Mouse (Mus musculus) limb, embryonic 13.5 days (tissue): ENCODE data around the gene Lrch3. TPM values are rescaled to one million over a fixed set of nuclear protein-coding genes. Genes with fewer than 3 reads are reported as not detected.
"Not testable (repeated sequence)": the region's sequence is repeated elsewhere in the genome, so short reads cannot be mapped to it uniquely, and the experiment has no call there.

Source experiments
- ATAC-seq: fragments of 200-750 bp; cut with Nextera tagmentation; 2 replicates; pipeline ENCODE4 v1.8.0; 2017; ENCODE audit warnings: low read depth, moderate number of reproducible peaks, moderate TSS enrichment; ENCODE audit not compliant: low FRiP score
- H3K27ac ChIP-seq: fragments of 300-500 bp; sonication (generic); 2 replicates; pipeline ENCODE4 v1.5.1; 2015; ENCODE audit warnings: inconsistent platforms, mild to moderate bottlenecking, moderate library complexity
- H3K27me3 ChIP-seq: fragments of 300-500 bp; sonication (generic); 2 replicates; pipeline ENCODE4 v1.6.1; 2015; ENCODE audit warnings: mild to moderate bottlenecking, inconsistent platforms
- H3K36me3 ChIP-seq: fragments of 300-500 bp; sonication (generic); 2 replicates; pipeline ENCODE4 v1.6.1; 2015; ENCODE audit warnings: inconsistent platforms, mild to moderate bottlenecking, moderate library complexity
- H3K4me1 ChIP-seq: fragments of 300-500 bp; sonication (generic); 2 replicates; pipeline ENCODE4 v1.6.1; 2015; ENCODE audit warnings: inconsistent platforms
- H3K4me2 ChIP-seq: fragments of 300-500 bp; sonication (generic); replicated peaks from 2 replicates; pipeline ENCODE4 v1.6.1; 2015; ENCODE audit warnings: inconsistent platforms, mild to moderate bottlenecking, moderate library complexity
- H3K4me3 ChIP-seq: fragments of 300-500 bp; sonication (generic); 2 replicates; pipeline ENCODE4 v1.5.1; 2015; ENCODE audit warnings: moderate library complexity, mild to moderate bottlenecking, inconsistent platforms
- H3K9ac ChIP-seq: fragments of 300-500 bp; sonication (generic); 2 replicates; pipeline ENCODE4 v1.6.1; 2015; ENCODE audit warnings: mild to moderate bottlenecking, inconsistent platforms
- H3K9me3 ChIP-seq: fragments of 300-500 bp; sonication (generic); 2 replicates; pipeline ENCODE4 v1.6.1; 2016; ENCODE audit warnings: inconsistent platforms
- WGBS: fragments of 180-500 bp; shearing (Covaris S2); methylation state at CpG from one replicate; pipeline ENCODE4 v1.1.7; 2015; 5-methylcytosine and 5-hydroxymethylcytosine counted together
- polyA plus RNA-seq: library from polyadenylated mRNA; unstranded; fragments of >200 nt; fragmentation: Nextera tagmentation; extraction: Ambion mirVana; gene quantifications from 2 replicates; pipeline ENCODE4 v1.2.1, GENCODE M21; 2015

Lrch3 gene
- polyA plus RNA-seq, 1 experiment from 2014 or later: 36.7 TPM

DNA sequence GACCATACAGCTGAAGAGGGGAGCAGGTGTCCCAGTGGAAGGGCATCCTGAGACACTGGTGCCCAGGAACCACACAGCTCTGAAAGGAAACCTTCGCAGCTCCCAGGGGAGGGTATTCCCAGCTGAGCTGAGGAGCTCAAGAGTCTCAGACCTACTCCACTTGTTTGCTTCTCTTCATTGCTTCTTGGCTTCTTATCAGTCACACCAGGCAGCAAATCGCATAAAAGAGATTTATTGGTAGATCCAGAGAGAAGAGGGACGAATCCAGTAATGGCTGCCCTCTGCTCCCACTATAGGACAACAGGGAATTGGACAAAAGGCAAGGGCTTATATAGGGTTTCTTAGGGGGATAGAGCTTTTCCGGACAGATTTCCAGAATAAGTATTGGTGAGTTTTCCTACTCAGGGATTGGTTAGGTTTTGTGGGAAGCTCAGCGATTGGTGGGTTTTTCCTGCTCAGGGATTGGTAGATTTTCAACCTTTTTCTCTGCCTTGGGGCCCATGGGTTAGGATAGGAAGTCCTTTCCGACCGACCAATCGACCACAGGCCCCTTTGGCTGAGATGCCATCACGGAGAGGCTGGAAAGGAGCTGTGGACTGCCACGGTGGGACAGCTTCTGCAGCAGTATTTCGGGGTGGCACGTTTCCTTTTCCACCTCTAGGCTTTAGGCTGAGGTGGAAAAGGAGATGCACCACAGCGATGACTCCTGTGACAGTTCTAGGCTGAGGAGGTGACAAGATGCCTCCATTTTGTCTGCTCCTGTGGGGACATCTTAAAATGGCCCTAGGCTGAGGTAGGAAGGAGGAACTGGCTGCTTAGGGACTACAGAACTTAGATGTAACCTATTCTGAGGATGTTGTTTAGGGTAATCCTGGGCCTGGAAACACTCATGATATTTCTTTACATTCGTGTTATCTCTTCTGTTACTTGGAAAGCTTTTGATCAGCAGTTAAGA is 34.7 kb upstream of the Lrch3 start:
- ATAC-seq: no peak
- Histone ChIP-seq H3K27ac (no peak overlapping the region), H3K36me3 (peaks cover 5% of the 10 kb centered on the region; the same call in 1 of the 2 replicates), H3K4me1 (peaks cover 13% of the 10 kb centered on the region), H3K4me3 (peak overlapping the region; percentile 92), H3K27me3 (no peaks in the 10 kb centered on the region), H3K4me2 (peak overlapping the region; percentile 88), H3K9me3 (no peaks in the 10 kb centered on the region), H3K9ac (peak overlapping the region; percentile 92; the same call in 1 of the 2 replicates)
- 89% methylated on average over 14 of the region's 14 CpGs for WGBS

- peaks cover 16% of the 10 kb centered on the region for H3K36me3 ChIP-seq
- no peak overlapping the region for H3K27ac ChIP-seq
- H3K4me1 ChIP-seq: peaks cover 13% of the 10 kb centered on the region
- H3K4me3 ChIP-seq: no peak overlapping the region
- H3K4me2 ChIP-seq: no peak overlapping the region
- no peak overlapping the region for H3K9ac ChIP-seq
- 76% methylated on average over 7 of the region's 7 CpGs for WGBS
- no peak for ATAC-seq
- no peaks in the 10 kb centered on the region for H3K27me3 ChIP-seq
- no peaks in the 10 kb centered on the region for H3K9me3 ChIP-seq
Measured at GRCm38 (mm10) chr16:32881538-32881937, 32.4 kb upstream of the Lrch3 start.

- Histone ChIP-seq H3K9me3 (no peaks in the 10 kb centered on the region), H3K9ac (no peak overlapping the region), H3K4me2 (no peak overlapping the region), H3K4me1 (no peaks in the 10 kb centered on the region), H3K27me3 (no peaks in the 10 kb centered on the region), H3K27ac (no peak overlapping the region), H3K36me3 (peaks cover 47% of the 10 kb centered on the region), H3K4me3 (no peak overlapping the region)
- ATAC-seq: no peak
- 85% methylated on average over 7 of the region's 7 CpGs for WGBS
Measured at GRCm38 (mm10) chr16:32887996-32888395, 25.9 kb upstream of the Lrch3 start.

GRCm38 (mm10) chr16:32889881-32890280 is 24.0 kb upstream of the Lrch3 start:
- no peaks in the 10 kb centered on the region for H3K9me3 ChIP-seq
- H3K9ac ChIP-seq: no peak overlapping the region
- H3K27me3 ChIP-seq: no peaks in the 10 kb centered on the region
- H3K27ac ChIP-seq: no peak overlapping the region
- no peaks in the 10 kb centered on the region for H3K4me1 ChIP-seq
- H3K4me3 ChIP-seq: no peak overlapping the region
- no peak overlapping the region for H3K4me2 ChIP-seq
- H3K36me3 ChIP-seq: peaks cover 59% of the 10 kb centered on the region
- no peak for ATAC-seq
- 60% methylated on average over 2 of the region's 2 CpGs for WGBS

DNA sequence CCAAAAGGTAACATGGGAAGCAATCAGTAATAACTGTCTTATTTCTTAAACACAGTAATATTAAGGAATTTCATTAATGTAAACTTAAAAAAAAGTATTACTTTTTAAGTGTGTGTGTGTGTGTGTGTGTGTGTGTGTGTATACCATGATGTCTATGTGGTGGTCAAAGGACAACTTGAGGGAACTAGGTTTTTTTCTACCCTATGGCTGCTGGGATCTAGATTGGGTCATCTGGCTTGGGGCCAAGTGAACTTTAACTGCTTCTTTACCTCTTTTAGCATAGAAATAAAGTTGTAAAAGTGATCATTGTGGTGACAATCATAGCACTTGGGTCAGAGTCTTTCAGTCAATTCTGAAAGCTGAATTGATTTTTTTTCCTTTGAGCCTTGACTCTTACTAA is 17.8 kb upstream of the Lrch3 start:
- Histone ChIP-seq H3K36me3 (peaks cover 70% of the 10 kb centered on the region), H3K27me3 (no peaks in the 10 kb centered on the region), H3K4me3 (no peak overlapping the region), H3K4me2 (no peak overlapping the region), H3K4me1 (no peaks in the 10 kb centered on the region), H3K9ac (no peak overlapping the region), H3K27ac (no peak overlapping the region), H3K9me3 (no peaks in the 10 kb centered on the region)
- ATAC-seq: no peak

DNA sequence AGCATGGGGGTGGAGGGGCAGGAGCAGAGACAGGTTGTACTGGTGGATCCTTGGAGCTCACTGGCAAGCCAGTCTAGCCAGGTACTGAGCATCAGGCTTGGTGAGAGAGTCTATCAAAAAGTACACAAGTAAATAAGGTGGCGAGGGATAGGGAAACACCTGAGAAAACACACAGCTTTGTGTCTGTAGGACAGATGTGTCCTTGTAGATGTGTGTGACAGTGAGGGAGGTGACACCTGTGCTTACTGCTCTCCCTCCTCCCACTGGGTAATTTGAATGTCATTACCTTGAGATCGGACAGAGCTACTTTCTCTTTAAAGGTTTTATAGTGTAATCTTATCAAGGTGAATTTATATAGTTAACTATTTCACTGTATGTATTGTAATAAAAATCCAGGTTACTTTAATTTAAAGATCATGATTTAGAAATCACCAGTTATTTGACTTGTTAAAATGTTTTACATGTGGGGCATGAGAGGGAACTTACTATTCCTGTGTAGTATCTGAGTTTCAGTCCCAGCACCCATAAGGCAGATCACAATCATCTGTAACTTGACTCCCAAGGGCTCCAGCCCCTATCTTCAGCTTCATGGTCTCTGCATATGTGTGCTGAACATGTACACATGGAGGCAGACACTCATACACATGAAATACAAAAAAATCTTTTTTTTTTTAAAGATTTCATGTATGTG is 12.4 kb upstream of the Lrch3 start:
- Histone ChIP-seq H3K27me3 (no peaks in the 10 kb centered on the region), H3K4me1 (no peaks in the 10 kb centered on the region), H3K9me3 (no peaks in the 10 kb centered on the region), H3K4me2 (no peak overlapping the region), H3K4me3 (no peak overlapping the region), H3K9ac (no peak overlapping the region), H3K36me3 (peaks cover 56% of the 10 kb centered on the region), H3K27ac (no peak overlapping the region)
- no peak for ATAC-seq
- WGBS: 79% methylated on average over 2 of the region's 2 CpGs

- Histone ChIP-seq H3K9ac (no peak overlapping the region), H3K4me2 (no peak overlapping the region), H3K4me1 (no peaks in the 10 kb centered on the region), H3K9me3 (no peaks in the 10 kb centered on the region), H3K27ac (no peak overlapping the region), H3K36me3 (peaks cover 60% of the 10 kb centered on the region), H3K4me3 (no peak overlapping the region), H3K27me3 (no peaks in the 10 kb centered on the region)
- ATAC-seq: no peak
- 68% methylated on average over 3 of the region's 3 CpGs for WGBS
Measured at GRCm38 (mm10) chr16:32902051-32902428, 11.9 kb upstream of the Lrch3 start.

DNA sequence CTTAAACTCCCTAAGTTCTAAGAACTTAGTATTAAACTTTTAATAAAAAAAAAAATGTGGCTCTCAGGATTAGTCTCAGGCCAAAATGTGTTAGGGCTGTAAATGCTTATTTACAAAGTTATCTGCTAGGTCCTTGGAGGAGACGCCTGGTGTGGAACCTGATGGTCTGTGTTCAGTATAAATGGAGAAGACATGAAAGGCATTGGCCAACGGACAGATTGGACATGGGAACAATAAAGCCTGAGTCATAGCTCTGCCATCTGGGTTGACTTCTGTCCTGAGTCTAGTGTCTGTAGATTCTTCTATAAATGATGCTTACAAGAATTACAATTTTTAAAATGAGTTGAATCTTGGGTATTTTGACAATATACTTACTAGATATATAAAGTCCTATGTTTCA is 7.7 kb upstream of the Lrch3 start:
- no peak overlapping the region for H3K4me3 ChIP-seq
- no peak overlapping the region for H3K9ac ChIP-seq
- H3K4me2 ChIP-seq: no peak overlapping the region
- H3K9me3 ChIP-seq: no peaks in the 10 kb centered on the region
- no peak overlapping the region for H3K27ac ChIP-seq
- H3K4me1 ChIP-seq: no peaks in the 10 kb centered on the region
- 76% methylated on average over 2 of the region's 2 CpGs for WGBS
- no peak for ATAC-seq
- H3K27me3 ChIP-seq: no peaks in the 10 kb centered on the region
- H3K36me3 ChIP-seq: peaks cover 34% of the 10 kb centered on the region

GRCm38 (mm10) chr16:32906727-32907126 is 7.2 kb upstream of the Lrch3 start:
- Histone ChIP-seq H3K9ac (no peak overlapping the region), H3K4me1 (no peaks in the 10 kb centered on the region), H3K4me3 (no peak overlapping the region), H3K36me3 (peaks cover 30% of the 10 kb centered on the region), H3K27me3 (no peaks in the 10 kb centered on the region), H3K9me3 (no peaks in the 10 kb centered on the region), H3K27ac (no peak overlapping the region), H3K4me2 (no peak overlapping the region)
- no peak for ATAC-seq
- 71% methylated on average over 8 of the region's 8 CpGs for WGBS

DNA sequence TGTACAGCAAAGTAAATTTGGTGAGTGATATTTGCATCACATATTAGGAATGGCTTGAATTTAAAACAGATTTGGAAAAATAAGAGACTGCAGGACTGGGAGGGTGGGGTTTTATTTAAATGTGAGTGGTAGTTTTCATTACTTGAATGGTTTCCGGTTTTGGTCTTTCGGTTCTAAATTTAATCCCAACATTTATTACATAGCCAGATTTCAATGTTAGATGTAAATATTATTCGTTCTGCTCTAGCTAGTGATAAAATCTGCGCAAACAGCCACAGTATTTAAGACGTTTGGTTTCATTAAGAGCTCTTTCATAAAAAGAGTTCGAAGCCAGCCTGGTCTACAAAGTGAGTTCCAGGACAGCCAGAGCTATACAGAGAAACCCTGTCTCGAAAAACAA is 688 bp upstream of the Lrch3 start:
- Histone ChIP-seq H3K27ac (no peak overlapping the region), H3K4me3 (peak overlapping the region; percentile 97; the same call in 1 of the 2 replicates), H3K4me1 (peaks cover 6% of the 10 kb centered on the region), H3K9ac (no peak overlapping the region), H3K9me3 (no peaks in the 10 kb centered on the region), H3K36me3 (peaks cover 1% of the 10 kb centered on the region; the same call in 1 of the 2 replicates), H3K27me3 (no peaks in the 10 kb centered on the region), H3K4me2 (peak overlapping the region; percentile 74)
- no peak for ATAC-seq
- WGBS: 59% methylated on average over 7 of the region's 7 CpGs

DNA sequence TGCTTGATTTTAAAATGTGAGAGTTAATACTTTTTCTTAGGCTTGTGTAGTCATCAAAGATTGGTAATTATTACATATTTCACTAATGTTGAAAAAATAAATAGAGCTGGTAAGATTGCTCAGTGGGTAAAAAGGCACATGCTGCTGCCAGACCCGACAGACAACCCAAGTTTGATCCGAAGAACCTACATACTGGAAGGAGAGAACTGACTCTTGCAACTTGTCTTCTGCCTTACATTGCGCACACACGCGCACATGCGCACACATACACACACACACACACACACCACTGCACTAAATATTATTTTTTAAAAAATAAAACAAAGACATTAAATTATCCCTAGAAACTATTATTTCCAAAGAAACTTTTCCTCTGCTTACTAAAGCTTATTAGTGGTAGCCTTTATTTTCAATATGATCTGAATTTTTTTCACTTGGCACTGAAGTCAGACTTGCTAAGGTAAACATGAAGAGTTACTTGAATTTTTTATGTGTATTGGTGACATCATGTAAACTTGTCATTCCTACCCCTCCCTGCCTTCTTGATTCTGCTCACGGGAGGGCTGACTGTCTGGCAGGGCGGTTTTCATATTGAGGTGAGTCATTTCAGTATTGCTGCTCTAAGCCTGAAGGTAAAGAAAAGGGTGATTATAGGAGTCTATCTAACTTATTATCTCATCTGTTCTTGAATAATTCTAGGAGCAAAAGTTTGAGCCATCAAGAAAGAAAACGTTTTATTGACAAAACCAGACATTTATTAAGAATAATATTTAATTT is 1.6 kb downstream of the Lrch3 start:
- H3K9me3 ChIP-seq: no peaks in the 10 kb centered on the region
- H3K4me3 ChIP-seq: peak overlapping the region; percentile 97
- peaks cover 6% of the 10 kb centered on the region for H3K4me1 ChIP-seq
- WGBS: 72% methylated on average over 9 of the region's 9 CpGs
- no peaks in the 10 kb centered on the region for H3K27me3 ChIP-seq
- peak overlapping the region; percentile 74 for H3K4me2 ChIP-seq
- no peak for ATAC-seq
- H3K36me3 ChIP-seq: peaks cover 5% of the 10 kb centered on the region; the same call in 1 of the 2 replicates
- no peak overlapping the region for H3K27ac ChIP-seq
- no peak overlapping the region for H3K9ac ChIP-seq

DNA sequence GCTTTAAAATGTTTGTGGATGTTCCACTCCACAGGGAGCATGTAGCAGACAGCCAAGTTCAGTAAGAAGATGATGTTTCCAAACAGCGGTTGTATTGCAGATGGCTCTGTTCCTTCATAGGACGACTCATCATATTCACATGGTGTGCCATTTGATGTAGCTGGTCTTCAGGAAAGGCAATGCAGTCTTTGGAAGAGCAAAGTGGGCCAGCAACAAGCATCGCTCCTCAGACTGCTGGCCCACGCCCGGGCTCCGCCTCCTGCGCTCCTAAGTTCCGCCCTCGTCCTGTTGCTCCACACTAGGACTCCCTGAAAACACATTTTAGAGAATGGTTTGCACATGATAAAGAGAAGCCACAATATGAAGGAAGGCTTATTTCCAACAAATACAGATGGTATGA is 12.7 kb downstream of the Lrch3 start:
- H3K36me3 ChIP-seq: peaks cover 30% of the 10 kb centered on the region
- not testable (repeated sequence) for ATAC-seq
- WGBS: 89% methylated on average over 9 of the region's 9 CpGs

More for the DNA sequence above, 12.7 kb downstream of the Lrch3 start:
- H3K27ac ChIP-seq, H3K9ac ChIP-seq, H3K9me3 ChIP-seq, H3K4me2 ChIP-seq, H3K4me1 ChIP-seq, H3K27me3 ChIP-seq, H3K4me3 ChIP-seq: not testable (repeated sequence)
